Mouse (Mus musculus): Measurements from ENCODE around the gene Mfap1b.

Gene Mfap1b

DNA sequence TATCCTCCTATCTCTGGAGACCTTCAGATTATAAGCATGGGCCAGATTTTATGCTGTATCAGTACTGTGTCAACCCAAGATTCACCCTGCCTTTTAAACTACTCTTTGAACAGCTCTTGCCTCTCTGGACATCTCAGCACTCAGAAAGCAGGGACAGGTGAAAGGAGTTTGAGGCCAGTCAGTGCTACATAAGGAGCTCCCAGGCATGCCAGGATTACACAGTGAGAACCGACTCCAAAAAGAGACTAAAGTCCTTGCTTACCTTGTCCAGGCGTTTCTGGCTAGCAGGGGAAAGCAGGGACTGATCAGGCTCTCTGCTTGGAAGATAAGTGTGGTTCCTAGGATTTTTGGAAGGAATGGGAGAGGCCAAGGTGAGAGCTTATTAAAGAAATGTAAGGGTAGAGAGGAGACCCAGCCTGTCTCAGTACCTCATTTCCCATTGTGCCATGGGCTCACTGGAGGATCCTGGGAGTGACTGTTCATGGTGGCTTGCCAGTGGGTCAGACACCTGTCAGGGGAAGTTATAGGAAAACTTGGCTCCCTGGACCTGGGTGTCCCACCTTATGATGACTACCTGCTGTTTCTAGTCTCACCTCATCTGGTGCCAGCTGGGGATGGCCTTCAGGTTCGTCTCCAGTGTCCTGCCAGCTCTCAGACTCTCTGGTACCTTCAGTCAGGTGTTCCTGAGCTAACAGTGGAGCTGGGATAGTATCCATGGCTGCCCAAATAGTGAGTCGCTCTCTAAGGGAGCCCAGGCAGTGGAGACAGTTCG lies 32.8 kb downstream of the Mfap1b start:
- no peak for DNase-seq (ENCODE audit: inconsistent age in 2 of 2, low spot score in 1 of 2)

DNA sequence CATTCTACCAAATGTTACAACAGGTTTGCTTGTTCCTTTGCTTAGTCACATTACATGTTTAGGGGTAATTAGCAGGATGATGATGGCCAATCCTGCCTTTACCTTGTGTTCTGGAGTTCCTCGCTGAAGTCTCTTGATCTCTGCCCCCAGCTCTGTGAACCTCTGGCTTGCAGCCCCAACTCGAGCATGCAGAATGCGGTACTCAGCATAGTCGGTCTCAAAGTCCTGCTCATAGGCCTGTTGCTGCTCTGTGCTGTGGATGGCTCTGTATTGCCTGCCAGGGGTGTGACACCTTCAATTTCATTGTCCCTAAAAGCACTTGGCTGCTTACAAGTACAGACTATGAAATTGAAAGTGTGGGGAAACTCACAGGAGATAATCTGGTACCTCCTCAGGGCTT lies 34.1 kb downstream of the Mfap1b start:
- no peak for DNase-seq (ENCODE audit: inconsistent age in 2 of 2, low spot score in 1 of 2)

DNA sequence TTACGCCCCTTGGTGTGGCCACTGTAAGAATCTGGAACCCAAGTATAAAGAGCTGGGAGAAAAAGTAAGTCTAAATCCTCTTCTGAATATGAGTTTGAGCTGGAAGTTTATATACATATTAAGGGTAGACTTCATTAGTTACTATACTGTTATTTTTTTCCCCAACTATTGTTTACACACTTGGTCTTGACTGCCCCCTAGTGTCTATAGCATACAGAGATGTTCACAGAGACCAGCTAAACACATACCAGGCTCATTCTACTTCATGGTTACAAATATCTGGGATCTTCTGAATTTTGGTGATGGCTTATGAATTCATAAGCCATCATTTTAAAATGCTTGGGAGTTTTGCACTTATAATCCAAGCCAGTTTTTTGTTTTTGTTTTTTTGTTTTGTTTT lies 39.0 kb downstream of the Mfap1b start:
- DNase-seq (ENCODE audit: inconsistent age in 2 of 2, low spot score in 1 of 2), result no peak

DNA sequence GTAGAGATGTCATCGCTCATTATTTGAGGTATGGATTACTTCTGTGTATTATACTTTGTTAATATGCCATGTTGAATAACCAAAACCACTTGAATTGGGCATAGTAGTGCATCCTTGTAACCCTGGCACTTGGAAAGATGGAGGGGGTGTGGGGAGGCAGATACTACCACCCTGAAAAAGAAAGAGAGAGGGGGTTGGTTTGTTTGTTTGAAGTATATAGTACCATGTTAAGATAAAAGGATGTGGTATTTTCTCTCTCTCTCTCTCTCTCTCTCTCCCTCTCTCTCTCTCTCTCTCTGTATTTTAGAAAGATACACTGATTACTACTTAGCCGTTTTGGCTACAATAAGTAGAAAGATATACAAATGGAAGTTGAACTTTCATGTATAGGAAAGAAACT lies 48.0 kb downstream of the Mfap1b start:
- DNase-seq (ENCODE audit: inconsistent age in 2 of 2, low spot score in 1 of 2), result no peak

GRCm38 (mm10) chr2:121423166-121423565 lies 50.7 kb downstream of the Mfap1b start:
- DNase-seq (ENCODE audit: inconsistent age in 2 of 2, low spot score in 1 of 2), result no peak

- no peak for DNase-seq (ENCODE audit: inconsistent age in 2 of 2, low spot score in 1 of 2)
Measured at GRCm38 (mm10) chr2:121418476-121418875, 55.4 kb downstream of the Mfap1b start.

DNA sequence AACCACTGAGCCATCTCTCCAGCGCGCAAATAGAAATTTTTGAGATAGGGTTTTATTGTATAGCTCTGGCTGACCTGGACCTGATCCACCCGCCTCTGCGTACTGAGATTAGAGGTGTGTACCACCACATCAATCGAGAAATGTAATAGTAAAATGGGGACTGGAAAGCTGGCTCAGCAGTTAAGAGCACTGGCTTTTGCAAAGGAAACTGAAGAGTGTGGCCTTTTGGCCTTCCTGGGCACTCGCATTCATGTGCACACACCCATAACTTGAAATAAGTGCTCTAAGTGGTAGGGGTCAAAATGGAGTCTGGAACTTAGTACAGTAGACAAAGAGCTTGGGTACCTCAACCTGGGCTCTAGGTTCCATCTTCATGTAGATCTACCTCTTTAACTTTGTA lies 57.5 kb downstream of the Mfap1b start:
- DNase-seq (ENCODE audit: inconsistent age in 2 of 2, low spot score in 1 of 2), result no peak

DNA sequence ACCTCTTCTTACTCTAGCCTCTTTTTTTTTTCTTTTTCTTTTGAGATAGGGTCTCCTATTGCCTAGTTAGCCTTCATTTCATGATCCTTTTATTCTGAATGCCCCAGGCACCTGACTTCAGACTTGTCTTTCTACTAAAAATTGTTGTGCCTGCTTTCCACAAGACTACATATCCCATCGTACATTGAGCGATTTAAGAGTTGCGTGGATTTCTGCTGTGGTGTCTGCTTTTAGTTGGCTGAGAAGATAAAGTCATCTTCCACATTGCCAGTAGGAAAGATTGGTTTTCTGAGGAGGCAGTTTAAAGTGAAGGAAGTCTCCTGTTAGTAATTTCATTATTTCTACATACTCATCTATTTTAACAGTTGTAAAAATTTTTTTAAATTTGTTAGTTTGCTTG lies 58.3 kb downstream of the Mfap1b start:
- DNase-seq (ENCODE audit: inconsistent age in 2 of 2, low spot score in 1 of 2), result no peak

DNA sequence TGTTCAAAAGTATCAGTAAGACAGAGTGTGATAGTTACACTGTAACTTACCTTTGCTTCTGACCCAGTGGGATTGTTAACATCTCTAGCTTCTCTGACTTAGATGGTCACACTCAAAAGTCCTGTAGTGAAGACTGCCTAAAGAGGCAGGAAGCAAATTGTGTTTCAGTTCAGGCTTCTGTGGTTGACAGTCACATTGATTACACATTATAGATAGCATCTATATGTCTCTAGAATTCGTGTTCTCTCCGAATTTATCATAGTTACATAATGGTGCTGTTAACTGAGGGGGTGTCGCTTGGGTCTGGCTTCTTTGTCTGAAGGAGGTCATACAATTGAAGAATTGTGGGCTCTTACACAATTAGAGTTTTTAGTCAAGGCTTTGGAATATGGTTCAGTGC lies 58.8 kb downstream of the Mfap1b start:
- peak in 1 of 2 experiments; percentile 50 for DNase-seq (ENCODE audit: inconsistent age in 2 of 2, low spot score in 1 of 2)

DNA sequence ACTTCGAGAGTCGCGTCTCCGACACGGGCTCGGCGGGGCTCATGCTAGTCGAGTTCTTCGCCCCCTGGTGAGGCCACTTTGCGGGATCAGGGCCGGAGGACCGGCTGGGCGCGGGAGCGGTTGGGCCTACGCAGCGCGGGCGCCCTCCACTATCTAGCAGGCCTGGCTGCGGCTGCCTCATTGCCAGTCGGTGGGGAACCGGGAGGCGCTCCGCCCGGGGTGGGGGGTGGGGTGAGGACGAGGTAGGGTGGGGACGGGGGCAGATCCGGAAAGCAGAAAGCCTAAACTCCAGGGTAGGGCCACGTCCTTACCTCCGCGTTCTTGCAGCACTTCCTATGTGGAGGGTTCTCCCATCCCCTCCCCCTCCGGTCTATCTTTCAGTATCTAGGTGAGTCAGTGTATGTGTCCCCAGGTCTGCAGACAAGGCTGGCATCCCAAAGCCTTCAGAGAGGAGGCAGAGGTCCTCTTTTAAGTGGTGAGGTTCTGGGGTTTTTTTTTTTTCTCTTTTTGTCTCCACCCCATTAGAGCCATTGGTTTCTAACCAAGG lies 59.7 kb downstream of the Mfap1b start:
- DNase-seq (ENCODE audit: inconsistent age in 2 of 2, low spot score in 1 of 2), result peak; percentile 59 to 84

GRCm38 (mm10) chr2:121413387-121414042 lies 60.4 kb downstream of the Mfap1b start, which contains the start of the genes Pdia3 and Catsper2:
Gene Pdia3, plus strand, starts transcription at chr2:121413775.
Gene Catsper2, minus strand, starts transcription at chr2:121413792.
- peak; percentile 98 to 99 for DNase-seq (ENCODE audit: inconsistent age in 2 of 2, low spot score in 1 of 2)

- peak in 1 of 2 experiments; percentile 68 for DNase-seq (ENCODE audit: inconsistent age in 2 of 2, low spot score in 1 of 2)
Measured at GRCm38 (mm10) chr2:121412843-121413386, 61.0 kb downstream of the Mfap1b start.

All from adrenal gland, adult (tissue).